Mouse (Mus musculus): ENCODE data around the gene Nt5dc3.

- TF ChIP-seq TAL1 (IDR thresholded peaks at IDR 0.05; ENCODE audit: low read length) (no peak), GATA1 (IDR thresholded peaks at IDR 0.05; ENCODE audit: low read length) (no peak)
Observed at GRCm38 (mm10) chr10:86757724-86758123, 21.1 kb upstream of the Nt5dc3 start.

All from erythroblast, embryonic 14.5 days (primary cell).